Mouse (Mus musculus): Measurements from ENCODE around the gene Wscd2. TPM values are rescaled to one million over a fixed set of nuclear protein-coding genes. Genes with fewer than 3 reads are reported as not detected.

Wscd2 gene
- polyA plus RNA-seq, 1 experiment, result 4.9 TPM

DNA sequence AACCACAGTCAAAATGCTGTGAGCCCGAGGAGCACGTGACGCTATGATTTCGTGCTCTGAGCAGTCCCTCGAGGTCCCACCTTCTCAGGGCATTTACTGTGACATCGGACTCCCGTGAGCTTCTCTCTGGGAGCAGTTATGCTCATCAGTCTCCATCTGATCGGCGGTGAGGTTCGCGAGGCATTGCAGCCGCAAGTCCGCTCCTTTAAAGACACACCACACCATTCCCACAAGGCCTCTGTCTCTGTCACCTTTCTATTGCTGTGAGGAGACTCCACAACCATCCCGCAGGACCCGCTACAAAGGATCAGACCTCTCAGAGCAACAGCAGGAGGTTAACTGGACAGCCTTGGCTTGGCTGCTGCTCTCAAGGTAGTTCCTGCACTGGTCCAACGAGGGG, 28.6 kb upstream of the Wscd2 start:
- no peak for DNase-seq
- WGBS, result 15% methylated on average over 16 of the region's 16 CpGs
- no peak for TF ChIP-seq CTCF (IDR thresholded peaks at IDR 0.05; ENCODE audit: insufficient read depth, low read length)
- no peak for TF ChIP-seq POLR2A (IDR thresholded peaks at IDR 0.05; ENCODE audit: borderline replicate concordance, extremely low read depth, low read depth, low read length)
- Histone ChIP-seq H3K4me3 (replicated peaks; ENCODE audit: extremely low read depth, low read depth, low read length) (no peak overlapping the region), H3K4me1 (ENCODE audit: control insufficient read depth, insufficient read depth, low read length) (no peaks in the 10 kb centered on the region)

GRCm38 (mm10) chr5:113461998-113462625, 28.0 kb upstream of the Wscd2 start:
- Histone ChIP-seq H3K4me1 (ENCODE audit: control insufficient read depth, insufficient read depth, low read length) (no peaks in the 10 kb centered on the region), H3K4me3 (replicated peaks; ENCODE audit: extremely low read depth, low read depth, low read length) (no peak overlapping the region)
- no peak for TF ChIP-seq CTCF (IDR thresholded peaks at IDR 0.05; ENCODE audit: insufficient read depth, low read length)
- no peak for TF ChIP-seq POLR2A (IDR thresholded peaks at IDR 0.05; ENCODE audit: borderline replicate concordance, extremely low read depth, low read depth, low read length)
- no peak for DNase-seq
- 41% methylated on average over 21 of the region's 21 CpGs for WGBS

DNA sequence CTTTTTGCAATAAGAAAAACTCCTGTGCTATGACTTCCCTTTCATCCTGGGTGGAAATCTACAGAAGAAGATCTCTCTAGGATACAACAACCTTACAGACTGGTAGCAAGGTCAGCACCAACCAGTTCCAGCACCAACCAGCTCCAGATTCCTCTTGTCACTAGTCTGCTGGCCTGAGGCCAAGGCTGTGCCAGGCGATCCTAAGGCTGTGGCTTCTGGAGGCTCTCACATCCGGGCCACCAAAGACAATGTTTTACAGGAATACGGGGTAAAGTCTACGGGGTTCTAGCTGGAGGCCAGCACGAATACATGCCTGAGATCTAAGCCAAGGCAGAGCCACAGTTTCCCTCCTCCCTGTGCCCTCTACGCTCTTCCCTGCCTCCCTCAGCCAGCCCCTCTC, 25.4 kb upstream of the Wscd2 start:
- no peak for DNase-seq
- Histone ChIP-seq H3K4me3 (replicated peaks; ENCODE audit: extremely low read depth, low read depth, low read length) (no peak overlapping the region), H3K4me1 (ENCODE audit: control insufficient read depth, insufficient read depth, low read length) (no peaks in the 10 kb centered on the region)
- TF ChIP-seq CTCF (IDR thresholded peaks at IDR 0.05; ENCODE audit: insufficient read depth, low read length) (no peak), POLR2A (IDR thresholded peaks at IDR 0.05; ENCODE audit: borderline replicate concordance, extremely low read depth, low read depth, low read length) (no peak)
- WGBS, result 71% methylated on average over 6 of the region's 6 CpGs

GRCm38 (mm10) chr5:113466536-113466935, 23.6 kb upstream of the Wscd2 start:
- no peak for DNase-seq
- WGBS, result 54% methylated on average over 6 of the region's 6 CpGs
- Histone ChIP-seq H3K4me1 (ENCODE audit: control insufficient read depth, insufficient read depth, low read length) (no peaks in the 10 kb centered on the region), H3K4me3 (replicated peaks; ENCODE audit: extremely low read depth, low read depth, low read length) (no peak overlapping the region)
- TF ChIP-seq POLR2A (IDR thresholded peaks at IDR 0.05; ENCODE audit: borderline replicate concordance, extremely low read depth, low read depth, low read length), result no peak
- no peak for TF ChIP-seq CTCF (IDR thresholded peaks at IDR 0.05; ENCODE audit: insufficient read depth, low read length)

DNA sequence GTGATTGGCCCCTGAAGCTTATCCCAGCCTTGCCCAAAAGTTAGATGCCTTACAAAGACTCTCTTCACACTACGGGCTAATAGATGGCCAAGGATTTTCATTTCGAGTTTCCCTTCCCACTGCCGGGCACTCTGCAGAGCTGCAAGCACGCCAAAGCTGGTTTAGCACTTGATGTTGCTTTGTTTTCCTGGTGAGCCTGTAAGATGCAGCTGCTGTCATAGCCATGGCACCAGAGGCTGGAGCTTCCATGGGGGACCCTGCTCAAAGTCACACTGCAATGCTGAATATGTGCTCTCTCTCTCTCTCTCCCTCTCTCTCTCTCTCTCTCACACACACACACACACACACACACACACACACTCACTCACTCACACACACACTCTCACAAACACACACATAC, 23.1 kb upstream of the Wscd2 start:
- no peak for TF ChIP-seq CTCF (IDR thresholded peaks at IDR 0.05; ENCODE audit: insufficient read depth, low read length)
- 37% methylated on average over 4 of the region's 4 CpGs for WGBS
- Histone ChIP-seq H3K4me1 (ENCODE audit: control insufficient read depth, insufficient read depth, low read length) (no peaks in the 10 kb centered on the region), H3K4me3 (replicated peaks; ENCODE audit: extremely low read depth, low read depth, low read length) (no peak overlapping the region)
- no peak for DNase-seq

- TF ChIP-seq POLR2A (IDR thresholded peaks at IDR 0.05; ENCODE audit: borderline replicate concordance, extremely low read depth, low read depth, low read length), result no peak
- no peak for TF ChIP-seq CTCF (IDR thresholded peaks at IDR 0.05; ENCODE audit: insufficient read depth, low read length)
- DNase-seq, result no peak
- under 1% methylated on average over 8 of the region's 8 CpGs for WGBS
- Histone ChIP-seq H3K4me1 (ENCODE audit: control insufficient read depth, insufficient read depth, low read length) (no peaks in the 10 kb centered on the region), H3K4me3 (replicated peaks; ENCODE audit: extremely low read depth, low read depth, low read length) (no peak overlapping the region)
Measured at GRCm38 (mm10) chr5:113467765-113468164, 22.4 kb upstream of the Wscd2 start.

DNA sequence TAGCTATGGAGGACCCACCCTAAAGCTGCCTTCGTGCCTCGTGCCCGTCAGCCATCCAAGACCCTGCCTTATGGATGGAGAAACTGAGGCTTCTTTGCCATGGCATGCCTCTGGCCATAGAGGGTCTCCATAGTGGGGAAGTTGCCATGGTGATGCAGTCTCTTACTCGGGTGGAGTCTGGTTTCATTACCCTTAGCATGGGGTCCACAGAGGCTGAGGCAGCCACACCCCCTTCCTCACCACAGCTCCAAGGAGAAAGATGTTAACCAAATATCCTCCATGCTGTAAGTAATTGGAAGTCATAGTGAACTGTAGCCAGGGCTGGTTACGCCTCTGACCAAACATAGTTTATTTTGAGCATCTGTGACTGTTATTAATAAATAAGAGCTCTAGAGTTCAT, 21.5 kb upstream of the Wscd2 start:
- no peak overlapping the region for H3K4me3 ChIP-seq (replicated peaks; ENCODE audit: extremely low read depth, low read depth, low read length)
- no peaks in the 10 kb centered on the region for H3K4me1 ChIP-seq (ENCODE audit: control insufficient read depth, insufficient read depth, low read length)
- TF ChIP-seq CTCF (IDR thresholded peaks at IDR 0.05; ENCODE audit: insufficient read depth, low read length) (no peak), POLR2A (IDR thresholded peaks at IDR 0.05; ENCODE audit: borderline replicate concordance, extremely low read depth, low read depth, low read length) (no peak)
- DNase-seq, result no peak
- WGBS, result 67% methylated on average over 5 of the region's 5 CpGs

- WGBS, result 85% methylated on average over 5 of the region's 5 CpGs
- TF ChIP-seq POLR2A (IDR thresholded peaks at IDR 0.05; ENCODE audit: borderline replicate concordance, extremely low read depth, low read depth, low read length) (no peak), CTCF (IDR thresholded peaks at IDR 0.05; ENCODE audit: insufficient read depth, low read length) (no peak)
- DNase-seq, result no peak
- Histone ChIP-seq H3K4me1 (ENCODE audit: control insufficient read depth, insufficient read depth, low read length) (no peaks in the 10 kb centered on the region), H3K4me3 (replicated peaks; ENCODE audit: extremely low read depth, low read depth, low read length) (no peak overlapping the region)
Measured at GRCm38 (mm10) chr5:113469231-113469630, 20.9 kb upstream of the Wscd2 start.

DNA sequence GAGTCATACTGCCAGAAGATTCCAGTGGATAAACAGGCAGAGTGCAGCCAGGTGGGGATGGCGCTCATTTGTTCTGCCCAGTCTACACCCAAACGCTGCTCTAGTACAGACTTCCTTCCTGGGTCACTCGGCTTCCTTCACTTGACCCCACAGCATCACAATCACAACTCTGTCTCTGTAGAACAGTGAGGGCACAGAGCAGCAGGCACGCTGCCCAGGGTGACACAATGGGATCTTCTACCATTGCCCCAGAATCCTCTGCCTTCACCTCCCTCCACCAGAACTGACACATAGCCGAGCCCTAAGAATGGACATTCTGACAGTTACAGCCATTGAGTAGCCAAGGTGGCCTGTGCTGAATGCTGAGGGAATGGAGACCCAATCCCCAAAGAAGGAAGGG, 20.3 kb upstream of the Wscd2 start:
- no peak for DNase-seq
- TF ChIP-seq POLR2A (IDR thresholded peaks at IDR 0.05; ENCODE audit: borderline replicate concordance, extremely low read depth, low read depth, low read length) (no peak), CTCF (IDR thresholded peaks at IDR 0.05; ENCODE audit: insufficient read depth, low read length) (no peak)
- 75% methylated on average over 5 of the region's 5 CpGs for WGBS
- no peaks in the 10 kb centered on the region for H3K4me1 ChIP-seq (ENCODE audit: control insufficient read depth, insufficient read depth, low read length)
- no peak overlapping the region for H3K4me3 ChIP-seq (replicated peaks; ENCODE audit: extremely low read depth, low read depth, low read length)

- DNase-seq, result peak; percentile 56
- Histone ChIP-seq H3K4me3 (replicated peaks; ENCODE audit: extremely low read depth, low read depth, low read length) (no peak overlapping the region), H3K4me1 (ENCODE audit: control insufficient read depth, insufficient read depth, low read length) (no peaks in the 10 kb centered on the region)
- 39% methylated on average over 4 of the region's 4 CpGs for WGBS
- TF ChIP-seq CTCF (IDR thresholded peaks at IDR 0.05; ENCODE audit: insufficient read depth, low read length) (peak; percentile 65), POLR2A (IDR thresholded peaks at IDR 0.05; ENCODE audit: borderline replicate concordance, extremely low read depth, low read depth, low read length) (no peak)
Measured at GRCm38 (mm10) chr5:113471417-113471816, 18.7 kb upstream of the Wscd2 start.
